Mouse (Mus musculus) liver, embryonic 15.5 days (tissue): ENCODE results near the gene Gorasp1. TPM values are rescaled to one million over a fixed set of nuclear protein-coding genes. Genes with fewer than 3 reads are reported as not detected.

Source experiments
- ATAC-seq: fragments of 200-750 bp; cut with Nextera tagmentation; 2 replicates; pipeline ENCODE4 v1.8.0; 2017; ENCODE audit warnings: moderate number of reproducible peaks, mild to moderate bottlenecking, moderate library complexity; ENCODE audit not compliant: insufficient read depth
- H3K27ac ChIP-seq: fragments of 300-500 bp; sonication (generic); replicated peaks from 2 replicates; pipeline ENCODE4 v1.5.1; 2015; ENCODE audit warnings: mild to moderate bottlenecking, inconsistent platforms
- H3K27me3 ChIP-seq: fragments of 300-500 bp; sonication (generic); 2 replicates; pipeline ENCODE4 v1.6.1; 2015; ENCODE audit warnings: mild to moderate bottlenecking, inconsistent platforms
- H3K36me3 ChIP-seq: fragments of 300-500 bp; sonication (generic); replicated peaks from 2 replicates; pipeline ENCODE4 v1.6.1; 2015; ENCODE audit warnings: moderate library complexity, mild to moderate bottlenecking, inconsistent platforms
- H3K4me1 ChIP-seq: fragments of 300-500 bp; sonication (generic); replicated peaks from 2 replicates; pipeline ENCODE4 v1.6.1; 2015; ENCODE audit warnings: inconsistent platforms
- H3K4me2 ChIP-seq: fragments of 300-500 bp; sonication (generic); 2 replicates; pipeline ENCODE4 v1.6.1; 2015; ENCODE audit warnings: moderate library complexity, mild to moderate bottlenecking, inconsistent platforms
- H3K4me3 ChIP-seq: fragments of 300-500 bp; sonication (generic); replicated peaks from 2 replicates; pipeline ENCODE4 v1.5.1; 2015; ENCODE audit warnings: mild to moderate bottlenecking, inconsistent platforms
- H3K9ac ChIP-seq: fragments of 300-500 bp; sonication (generic); 2 replicates; pipeline ENCODE4 v1.6.1; 2015; ENCODE audit warnings: moderate library complexity, mild to moderate bottlenecking, inconsistent platforms
- H3K9me3 ChIP-seq: fragments of 300-500 bp; sonication (generic); replicated peaks from 2 replicates; pipeline ENCODE4 v1.6.1; 2016; ENCODE audit warnings: inconsistent platforms
- WGBS: fragments of 180-500 bp; shearing (Covaris S2); methylation state at CpG from one replicate; pipeline ENCODE4 v1.1.7; 2015; ENCODE audit warnings: mixed read lengths; ENCODE audit not compliant: insufficient replicate concordance; 5-methylcytosine and 5-hydroxymethylcytosine counted together
- polyA plus RNA-seq: library from polyadenylated mRNA; unstranded; fragments of >200 nt; fragmentation: Nextera tagmentation; extraction: Ambion mirVana; gene quantifications from 2 replicates; pipeline ENCODE4 v1.2.1, GENCODE M21; 2015

Gene Gorasp1
- polyA plus RNA-seq, 1 experiment from 2014 or later = 11.4 TPM

DNA sequence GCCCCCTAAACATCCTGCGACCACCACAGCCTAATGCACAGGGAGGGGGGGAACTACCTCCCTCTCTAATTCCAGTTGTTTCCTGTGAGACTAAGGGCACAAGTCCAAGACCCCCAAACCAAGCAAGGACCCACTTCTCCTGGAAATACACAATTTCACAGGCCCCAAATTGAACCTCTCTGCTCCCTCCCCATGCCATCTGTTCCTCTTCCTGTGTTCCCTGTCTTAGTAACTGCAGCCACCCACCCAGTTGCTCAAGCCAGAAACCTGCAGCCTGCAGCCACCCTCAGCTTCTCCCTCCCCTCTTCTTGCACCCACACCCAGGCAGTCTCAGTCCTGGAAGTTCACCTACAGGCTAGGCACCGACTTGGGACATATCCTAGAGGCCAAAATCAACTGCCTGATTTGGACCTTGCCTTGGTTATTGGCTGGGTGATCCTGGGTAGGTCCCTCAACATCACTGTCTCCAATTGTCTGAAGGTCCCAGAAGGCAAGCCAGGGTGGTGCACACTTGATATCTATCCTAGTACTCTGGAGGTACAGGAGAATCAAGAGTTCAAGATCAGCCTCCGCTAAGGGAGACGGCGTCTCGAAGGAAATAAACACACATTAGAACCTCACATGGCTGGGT, 41.6 kb upstream of the Gorasp1 start:
- peaks cover 25% of the 10 kb centered on the region for H3K27me3 ChIP-seq
- ATAC-seq = no peak
- no peaks in the 10 kb centered on the region for H3K9me3 ChIP-seq
- peaks cover 12% of the 10 kb centered on the region for H3K36me3 ChIP-seq
- H3K4me1 ChIP-seq = peaks cover 73% of the 10 kb centered on the region
- no peak overlapping the region for H3K4me3 ChIP-seq
- H3K27ac ChIP-seq = peak overlapping the region; percentile 48; the same call in 1 of the 2 replicates
- no peak overlapping the region for H3K9ac ChIP-seq
- 55% methylated on average over 6 of the region's 6 CpGs for WGBS
- peak overlapping the region; percentile 44 for H3K4me2 ChIP-seq

DNA sequence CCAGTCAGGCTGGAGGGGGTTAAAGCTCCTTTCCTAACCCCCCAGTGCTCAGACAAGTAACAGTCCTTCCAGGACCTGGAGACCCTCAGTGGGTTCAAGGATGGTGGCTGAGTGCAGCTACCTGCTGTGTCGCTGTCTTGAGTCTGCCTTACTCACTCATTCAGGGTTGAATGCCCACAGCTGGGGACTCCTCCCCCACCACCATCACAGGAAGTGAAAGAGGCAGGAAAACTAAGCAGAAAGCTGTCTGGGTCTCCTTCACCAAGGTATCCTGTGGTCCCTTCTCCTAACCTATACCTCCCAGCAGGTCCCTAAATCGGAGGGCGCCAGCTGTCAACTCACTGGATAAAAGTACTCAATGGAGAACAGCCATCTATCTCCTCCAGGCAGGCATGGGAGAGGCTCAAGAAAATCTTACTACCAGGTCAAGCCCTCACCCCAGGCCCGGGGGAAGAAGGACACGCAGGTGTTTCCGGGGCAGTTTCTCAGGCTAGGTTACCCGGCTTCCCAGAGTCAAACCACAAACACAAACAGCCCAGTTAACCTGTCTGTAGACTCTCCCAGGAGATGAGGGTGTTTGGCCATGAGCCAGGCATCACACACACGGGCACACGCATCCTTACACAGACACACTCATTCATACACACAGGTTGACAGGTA, 40.9 kb upstream of the Gorasp1 start:
- Histone ChIP-seq H3K4me1 (peaks cover 67% of the 10 kb centered on the region), H3K27ac (peak overlapping the region; percentile 48), H3K9ac (no peak overlapping the region)

DNA sequence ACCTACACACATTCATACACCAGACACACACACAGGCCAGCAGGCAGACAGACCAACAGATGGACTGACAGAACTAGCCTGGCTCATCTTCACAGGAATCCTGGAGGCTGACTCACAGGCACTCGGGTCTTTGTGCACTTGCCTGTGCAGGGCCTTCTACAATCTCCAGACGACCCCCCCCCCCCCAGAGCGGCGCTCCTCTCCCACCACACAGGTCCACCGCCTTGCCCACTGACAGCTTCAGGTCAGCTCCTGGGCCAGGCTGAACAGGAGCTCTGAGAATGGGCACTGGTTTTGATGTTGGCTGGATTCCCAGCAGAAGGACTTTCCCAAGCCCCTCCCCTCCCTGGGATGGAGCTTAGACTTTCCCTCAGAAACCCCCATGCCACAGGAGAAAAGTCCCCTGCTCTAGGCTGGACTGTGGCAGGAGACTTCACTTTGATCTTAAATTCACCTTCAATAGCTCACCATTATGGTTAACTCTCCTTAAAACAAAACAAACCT, 40.2 kb upstream of the Gorasp1 start:
- Histone ChIP-seq H3K9ac (no peak overlapping the region), H3K36me3 (peaks cover 24% of the 10 kb centered on the region), H3K9me3 (no peaks in the 10 kb centered on the region), H3K4me1 (peaks cover 60% of the 10 kb centered on the region), H3K27ac (peak overlapping the region; percentile 48), H3K27me3 (peaks cover 12% of the 10 kb centered on the region), H3K4me2 (peak overlapping the region; percentile 44), H3K4me3 (peak overlapping the region; percentile 18)
- ATAC-seq = no peak
- 29% methylated on average over 5 of the region's 5 CpGs for WGBS

More for the DNA sequence above, 40.9 kb upstream of the Gorasp1 start:
- Histone ChIP-seq H3K36me3 (peaks cover 19% of the 10 kb centered on the region), H3K4me2 (peak overlapping the region; percentile 44), H3K27me3 (peaks cover 19% of the 10 kb centered on the region), H3K4me3 (peak overlapping the region; percentile 18), H3K9me3 (no peaks in the 10 kb centered on the region)
- 23% methylated on average over 9 of the region's 9 CpGs for WGBS
- no peak for ATAC-seq

DNA sequence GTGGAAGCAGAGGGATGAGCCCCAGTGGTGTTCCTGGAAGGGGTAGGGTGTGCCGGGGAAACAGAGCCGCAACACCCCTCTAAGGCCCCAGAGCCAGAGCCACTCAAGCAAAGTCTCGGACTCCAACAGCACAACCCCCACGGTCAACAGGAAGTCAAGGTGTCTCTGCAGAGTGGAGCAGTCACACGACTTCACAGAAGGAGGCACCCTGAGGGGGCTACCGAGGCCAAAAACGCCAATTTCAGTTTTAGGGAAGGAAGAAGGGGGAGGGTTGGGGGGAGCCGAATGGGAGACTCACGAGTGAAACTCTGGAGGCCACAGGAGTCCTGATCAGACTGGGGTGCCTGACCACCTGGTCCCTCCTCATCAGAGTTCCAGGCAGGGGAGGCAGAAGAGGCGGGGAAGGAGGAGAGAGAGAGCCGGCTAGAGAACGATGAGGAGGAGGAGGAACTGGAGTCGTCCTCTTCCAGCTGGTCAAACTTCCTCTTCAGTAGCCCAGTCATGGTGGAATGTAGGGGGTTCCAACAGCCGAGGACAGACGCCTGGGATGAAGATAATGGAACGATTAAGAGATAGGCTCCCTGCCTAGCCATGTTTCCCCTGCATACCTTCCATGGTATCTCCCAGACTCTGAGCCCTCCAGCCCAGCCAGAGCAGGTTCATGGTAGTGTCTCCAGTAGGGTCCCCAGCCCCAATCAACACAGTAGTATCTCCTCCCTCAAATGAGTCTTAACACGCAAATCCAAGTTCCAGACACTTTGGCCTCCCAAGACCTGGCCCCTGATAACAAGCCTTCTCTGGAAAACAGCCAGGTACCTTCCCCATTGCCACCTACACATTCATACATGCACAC, 39.6 kb upstream of the Gorasp1 start:
- peak overlapping the region; percentile 44 for H3K4me2 ChIP-seq
- H3K9me3 ChIP-seq = no peaks in the 10 kb centered on the region
- WGBS = 10% methylated on average over 17 of the region's 17 CpGs
- no peak for ATAC-seq
- H3K4me3 ChIP-seq = peak overlapping the region; percentile 18; the same call in 1 of the 2 replicates
- no peak overlapping the region for H3K9ac ChIP-seq
- peaks cover 53% of the 10 kb centered on the region for H3K4me1 ChIP-seq
- H3K36me3 ChIP-seq = peaks cover 31% of the 10 kb centered on the region
- H3K27ac ChIP-seq = peak overlapping the region; percentile 48; the same call in 1 of the 2 replicates
- H3K27me3 ChIP-seq = peaks cover 5% of the 10 kb centered on the region; the same call in 1 of the 2 replicates

- no peak overlapping the region for H3K27ac ChIP-seq
- WGBS = 74% methylated on average over 4 of the region's 4 CpGs
Measured at GRCm38 (mm10) chr9:119975286-119975685, 37.9 kb upstream of the Gorasp1 start.

GRCm38 (mm10) chr9:119974609-119975008, 37.2 kb upstream of the Gorasp1 start:
- Histone ChIP-seq H3K4me1 (peaks cover 35% of the 10 kb centered on the region), H3K9me3 (no peaks in the 10 kb centered on the region), H3K27ac (no peak overlapping the region), H3K36me3 (peaks cover 35% of the 10 kb centered on the region), H3K9ac (no peak overlapping the region), H3K4me2 (no peak overlapping the region), H3K4me3 (no peak overlapping the region), H3K27me3 (no peaks in the 10 kb centered on the region)
- 72% methylated on average over 5 of the region's 5 CpGs for WGBS
- ATAC-seq = no peak

More at GRCm38 (mm10) chr9:119975286-119975685, 37.9 kb upstream of the Gorasp1 start:
- no peak overlapping the region for H3K9ac ChIP-seq
- no peaks in the 10 kb centered on the region for H3K27me3 ChIP-seq
- H3K4me3 ChIP-seq = no peak overlapping the region
- no peak for ATAC-seq
- H3K36me3 ChIP-seq = peaks cover 35% of the 10 kb centered on the region
- H3K9me3 ChIP-seq = no peaks in the 10 kb centered on the region
- H3K4me2 ChIP-seq = no peak overlapping the region
- peaks cover 40% of the 10 kb centered on the region for H3K4me1 ChIP-seq

DNA sequence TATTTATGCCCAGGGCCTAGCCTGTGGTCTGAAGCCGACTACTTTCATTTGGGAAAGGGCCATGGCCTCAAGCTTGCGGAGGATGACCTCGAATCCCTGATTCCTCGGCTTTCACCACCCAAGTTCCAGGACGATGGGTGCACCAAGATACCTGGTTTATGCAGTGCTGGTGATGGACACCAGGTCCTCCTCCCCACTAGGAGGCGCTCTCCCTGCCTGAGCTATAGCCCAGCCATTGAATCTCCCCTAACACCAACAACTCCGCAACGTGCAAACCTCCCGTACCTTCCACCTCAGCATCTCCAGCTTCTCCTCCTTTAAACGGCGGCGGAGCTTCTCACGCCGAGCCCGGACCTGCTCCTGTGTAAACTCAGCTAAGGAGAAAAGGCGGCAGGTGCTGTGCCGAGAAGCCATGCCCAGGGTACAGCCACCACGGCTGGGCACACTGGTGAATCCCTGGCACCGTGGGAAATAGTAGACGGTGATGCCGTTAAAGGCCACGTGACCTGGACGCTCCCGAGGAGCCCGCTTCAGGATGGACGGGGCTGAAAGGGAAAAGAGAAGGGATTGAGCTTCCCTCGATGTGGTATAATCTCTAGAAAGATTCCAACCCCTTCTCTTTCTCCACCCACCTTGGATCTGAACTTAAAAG, 36.6 kb upstream of the Gorasp1 start:
- Histone ChIP-seq H3K36me3 (peaks cover 35% of the 10 kb centered on the region), H3K27ac (no peak overlapping the region), H3K4me2 (no peak overlapping the region), H3K4me1 (peaks cover 29% of the 10 kb centered on the region), H3K4me3 (no peak overlapping the region), H3K9me3 (no peaks in the 10 kb centered on the region), H3K9ac (no peak overlapping the region), H3K27me3 (no peaks in the 10 kb centered on the region)
- ATAC-seq = no peak
- WGBS = 84% methylated on average over 27 of the region's 27 CpGs

DNA sequence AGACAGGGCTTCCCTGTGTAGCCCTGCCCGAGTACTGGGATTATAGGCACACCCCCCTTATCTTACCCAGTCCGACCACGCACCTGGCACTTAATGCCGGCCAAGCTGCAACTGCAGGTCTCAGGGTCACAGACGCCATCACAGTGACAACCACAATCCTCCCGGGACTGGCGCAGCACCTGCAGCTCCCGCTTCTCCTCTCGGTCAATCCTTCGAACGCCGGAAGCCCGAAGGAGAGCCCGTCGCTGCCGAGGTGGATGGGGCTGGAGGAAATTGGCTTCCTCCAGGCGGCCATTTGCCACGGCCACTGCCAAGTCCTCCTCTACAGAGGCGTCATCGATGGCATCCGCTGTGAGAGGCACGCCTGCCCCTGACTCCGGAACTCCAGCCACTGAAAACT, 35.9 kb upstream of the Gorasp1 start:
- Histone ChIP-seq H3K9ac (no peak overlapping the region), H3K36me3 (peaks cover 35% of the 10 kb centered on the region), H3K4me2 (no peak overlapping the region), H3K9me3 (no peaks in the 10 kb centered on the region), H3K4me3 (no peak overlapping the region), H3K4me1 (peaks cover 22% of the 10 kb centered on the region), H3K27me3 (no peaks in the 10 kb centered on the region), H3K27ac (no peak overlapping the region)
- 82% methylated on average over 23 of the region's 23 CpGs for whole genome bisulfite sequencing
- ATAC-seq = no peak

- no peaks in the 10 kb centered on the region for H3K27me3 ChIP-seq
- WGBS = 79% methylated on average over 12 of the region's 12 CpGs
- H3K9me3 ChIP-seq = no peaks in the 10 kb centered on the region
- peaks cover 16% of the 10 kb centered on the region for H3K4me1 ChIP-seq
- H3K4me2 ChIP-seq = no peak overlapping the region
- H3K9ac ChIP-seq = no peak overlapping the region
- H3K36me3 ChIP-seq = peaks cover 35% of the 10 kb centered on the region
- no peak for ATAC-seq
- H3K27ac ChIP-seq = no peak overlapping the region
- H3K4me3 ChIP-seq = no peak overlapping the region
Measured at GRCm38 (mm10) chr9:119972582-119972981, 35.2 kb upstream of the Gorasp1 start.

- no peak for ATAC-seq
Measured at GRCm38 (mm10) chr9:119972166-119972565, 34.8 kb upstream of the Gorasp1 start.

More at GRCm38 (mm10) chr9:119972166-119972565, 34.8 kb upstream of the Gorasp1 start:
- H3K4me2 ChIP-seq = no peak overlapping the region
- H3K9me3 ChIP-seq = no peaks in the 10 kb centered on the region
- H3K4me3 ChIP-seq = no peak overlapping the region
- H3K36me3 ChIP-seq = peaks cover 35% of the 10 kb centered on the region
- peaks cover 12% of the 10 kb centered on the region for H3K4me1 ChIP-seq
- H3K27me3 ChIP-seq = no peaks in the 10 kb centered on the region
- H3K9ac ChIP-seq = no peak overlapping the region
- 81% methylated on average over 10 of the region's 10 CpGs for WGBS
- H3K27ac ChIP-seq = no peak overlapping the region
